Mouse (Mus musculus) B cell, adult 2 months (primary cell): Measurements from ENCODE around the gene Nxph4.

Experiments
- DNase-seq, 2 experiments: peaks; one replicate each; pipeline ENCODE4 v3.0.0; 2022

Gene Nxph4

GRCm38 (mm10) chr10:127542084-127542483 is 7.7 kb upstream of the Nxph4 start:
- no peak for DNase-seq

- no peak for DNase-seq
Observed at GRCm38 (mm10) chr10:127541510-127541909, 7.2 kb upstream of the Nxph4 start.

- DNase-seq, result peak; percentile 79 to 80
Observed at GRCm38 (mm10) chr10:127537854-127538583, 3.7 kb upstream of the Nxph4 start.

- DNase-seq, result peak; percentile 68
Observed at GRCm38 (mm10) chr10:127536586-127537314, 2.4 kb upstream of the Nxph4 start.

- peak; percentile 31 to 38 for DNase-seq
Observed at GRCm38 (mm10) chr10:127534929-127535384, 598 bp upstream of the Nxph4 start.

- DNase-seq, result no peak
Observed at GRCm38 (mm10) chr10:127531548-127531947, 2.8 kb downstream of the Nxph4 start.

- no peak for DNase-seq
Observed at GRCm38 (mm10) chr10:127530945-127531344, 3.4 kb downstream of the Nxph4 start.

- peak in 1 of 2 experiments; percentile 40 for DNase-seq
Observed at GRCm38 (mm10) chr10:127527481-127527880, 6.9 kb downstream of the Nxph4 start.

GRCm38 (mm10) chr10:127526681-127527080 is 7.7 kb downstream of the Nxph4 start:
- DNase-seq, result peak; percentile 63 to 69

- DNase-seq, result peak in 1 of 2 experiments; percentile 40
Observed at GRCm38 (mm10) chr10:127526048-127526447, 8.3 kb downstream of the Nxph4 start.

- no peak for DNase-seq
Observed at GRCm38 (mm10) chr10:127524646-127525255, 9.6 kb downstream of the Nxph4 start.

- DNase-seq, result peak; percentile 82
Observed at GRCm38 (mm10) chr10:127522088-127522581, 12.2 kb downstream of the Nxph4 start, which contains the start of gene Shmt2. Shmt2 (minus strand) TSS chr10:127522444.

- peak in 1 of 2 experiments; percentile 21 for DNase-seq
Observed at GRCm38 (mm10) chr10:127521611-127522080, 12.7 kb downstream of the Nxph4 start.

GRCm38 (mm10) chr10:127520714-127521357 is 13.5 kb downstream of the Nxph4 start:
- no peak for DNase-seq

GRCm38 (mm10) chr10:127519903-127520713 is 14.3 kb downstream of the Nxph4 start:
- no peak for DNase-seq

- DNase-seq, result no peak
Observed at GRCm38 (mm10) chr10:127519041-127519701, 15.2 kb downstream of the Nxph4 start.

GRCm38 (mm10) chr10:127517941-127518340 is 16.4 kb downstream of the Nxph4 start:
- no peak for DNase-seq

GRCm38 (mm10) chr10:127516576-127517260 is 17.6 kb downstream of the Nxph4 start:
- DNase-seq, result no peak

- no peak for DNase-seq
Observed at GRCm38 (mm10) chr10:127515983-127516459, 18.3 kb downstream of the Nxph4 start.

GRCm38 (mm10) chr10:127515271-127515982 is 18.9 kb downstream of the Nxph4 start:
- DNase-seq, result no peak
